Mouse (Mus musculus) MEL-GATA-1-ER (cell line): ENCODE measurements around the gene Plin5.
"Not testable (repeated sequence)": the region's sequence is repeated elsewhere in the genome, so short reads cannot be mapped to it uniquely, and the experiment has no call there.

Source experiments
- DNase-seq: peaks from one replicate; pipeline ENCODE4 v3.0.0-alpha.2; 2012; ENCODE audit warnings: low read depth; ENCODE audit errors: extremely low read depth

Gene Plin5

DNA sequence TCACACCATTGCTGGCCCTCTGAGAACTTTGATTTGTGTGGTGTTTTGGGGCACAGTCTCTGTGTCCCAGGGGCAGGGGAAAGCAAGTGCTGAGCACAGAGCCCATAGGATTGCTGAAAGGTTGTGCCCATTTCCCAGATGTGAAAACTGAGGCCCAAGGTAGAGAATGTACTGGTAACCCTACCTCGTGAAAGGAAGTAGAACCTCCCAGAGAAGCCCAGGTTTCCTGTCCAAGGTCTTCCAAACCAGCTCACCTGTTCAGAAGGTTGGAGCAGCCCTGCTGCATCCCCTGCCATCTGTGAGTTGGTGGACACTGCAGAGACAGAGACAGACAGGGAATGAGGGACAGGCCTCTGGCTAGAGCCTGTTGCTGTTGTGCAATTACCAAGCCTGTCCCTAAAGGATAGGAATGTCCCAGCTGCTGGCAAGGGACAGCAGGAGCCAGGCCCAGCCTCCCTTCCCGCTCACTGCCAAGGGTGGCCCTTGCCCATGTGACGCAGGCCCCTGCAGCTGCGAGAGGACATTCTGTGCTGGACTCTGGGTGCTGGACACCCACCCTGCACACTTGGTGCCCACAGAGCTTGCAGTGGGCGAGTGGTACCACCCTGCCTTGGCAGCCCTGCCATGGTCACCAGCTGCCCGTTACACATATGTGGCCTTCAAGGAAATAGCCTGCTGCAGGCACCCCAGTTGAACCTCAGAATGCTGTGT lies 8.9 kb downstream of the Plin5 start:
- DNase-seq, result no peak

DNA sequence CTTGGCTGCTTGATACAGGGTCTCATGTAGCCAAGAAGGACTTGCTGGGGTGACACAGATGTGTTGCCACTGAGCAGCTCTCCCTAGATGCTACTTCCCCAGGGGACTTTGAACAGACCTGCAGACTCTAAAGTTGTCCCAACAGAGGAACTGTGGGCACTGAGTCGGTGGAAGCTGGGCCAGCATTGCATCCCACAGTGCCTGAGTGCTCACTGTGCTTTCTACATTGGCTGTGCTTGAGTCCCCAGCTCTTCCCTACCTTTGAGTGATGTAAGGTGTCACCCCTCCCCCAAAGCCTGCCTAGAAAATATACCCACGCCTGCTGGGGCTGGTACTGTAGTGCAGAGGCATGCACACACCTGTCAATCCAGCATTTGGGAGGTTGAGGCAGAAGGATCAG lies 9.7 kb downstream of the Plin5 start:
- DNase-seq, result no peak

DNA sequence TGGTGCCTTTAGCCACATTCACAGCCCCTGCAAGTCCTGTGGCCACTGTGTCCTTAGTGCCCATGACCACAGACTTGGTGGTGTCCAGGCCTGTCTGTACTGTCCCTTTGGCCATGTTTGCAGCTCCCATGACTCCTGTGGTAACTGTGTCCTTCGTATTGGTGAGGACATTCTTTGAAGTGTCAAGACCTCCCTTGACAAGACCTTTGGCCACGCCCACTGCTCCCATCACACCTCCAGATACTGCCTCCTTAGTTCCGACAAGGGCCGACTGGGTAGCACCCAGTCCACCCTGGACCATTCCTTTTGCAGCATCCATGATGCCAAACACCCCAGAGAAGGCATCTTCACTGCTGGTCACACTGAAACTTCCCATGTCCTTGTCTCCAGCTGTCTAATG lies 10.4 kb downstream of the Plin5 start:
- DNase-seq, result no peak

DNA sequence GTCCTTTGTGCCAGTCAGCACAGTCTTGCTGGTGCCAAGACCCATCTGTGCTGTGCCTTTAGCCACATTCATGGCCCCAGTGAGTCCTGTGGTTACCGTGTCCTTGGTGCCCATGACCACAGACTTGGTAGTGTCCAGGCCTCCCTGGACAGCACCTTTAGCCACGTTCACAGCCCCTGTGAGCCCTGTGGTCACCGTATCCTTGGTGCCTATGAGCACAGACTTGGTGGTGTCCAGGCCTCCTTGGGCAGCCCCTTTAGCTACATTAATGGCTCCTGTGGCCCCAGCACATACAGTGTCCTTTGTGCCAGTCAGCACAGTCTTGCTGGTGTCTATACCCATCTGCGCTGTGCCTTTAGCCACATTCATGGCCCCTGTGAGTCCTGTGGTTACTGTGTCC lies 11.0 kb downstream of the Plin5 start:
- DNase-seq, result not testable (repeated sequence)

DNA sequence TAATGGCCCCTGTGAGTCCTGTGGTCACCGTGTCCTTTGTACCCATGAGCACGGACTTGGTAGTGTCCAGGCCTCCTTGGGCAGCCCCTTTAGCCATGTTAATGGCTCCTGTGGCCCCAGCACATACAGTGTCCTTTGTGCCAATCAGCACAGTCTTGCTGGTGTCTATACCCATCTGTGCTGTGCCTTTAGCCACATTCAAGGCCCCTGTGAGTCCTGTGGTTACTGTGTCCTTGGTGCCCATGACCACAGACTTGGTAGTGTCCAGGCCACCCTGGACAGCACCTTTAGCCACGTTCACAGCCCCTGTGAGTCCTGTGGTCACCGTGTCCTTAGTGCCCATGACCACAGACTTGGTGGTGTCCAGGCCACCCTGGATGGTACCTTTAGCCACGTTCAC lies 12.6 kb downstream of the Plin5 start:
- not testable (repeated sequence) for DNase-seq

DNA sequence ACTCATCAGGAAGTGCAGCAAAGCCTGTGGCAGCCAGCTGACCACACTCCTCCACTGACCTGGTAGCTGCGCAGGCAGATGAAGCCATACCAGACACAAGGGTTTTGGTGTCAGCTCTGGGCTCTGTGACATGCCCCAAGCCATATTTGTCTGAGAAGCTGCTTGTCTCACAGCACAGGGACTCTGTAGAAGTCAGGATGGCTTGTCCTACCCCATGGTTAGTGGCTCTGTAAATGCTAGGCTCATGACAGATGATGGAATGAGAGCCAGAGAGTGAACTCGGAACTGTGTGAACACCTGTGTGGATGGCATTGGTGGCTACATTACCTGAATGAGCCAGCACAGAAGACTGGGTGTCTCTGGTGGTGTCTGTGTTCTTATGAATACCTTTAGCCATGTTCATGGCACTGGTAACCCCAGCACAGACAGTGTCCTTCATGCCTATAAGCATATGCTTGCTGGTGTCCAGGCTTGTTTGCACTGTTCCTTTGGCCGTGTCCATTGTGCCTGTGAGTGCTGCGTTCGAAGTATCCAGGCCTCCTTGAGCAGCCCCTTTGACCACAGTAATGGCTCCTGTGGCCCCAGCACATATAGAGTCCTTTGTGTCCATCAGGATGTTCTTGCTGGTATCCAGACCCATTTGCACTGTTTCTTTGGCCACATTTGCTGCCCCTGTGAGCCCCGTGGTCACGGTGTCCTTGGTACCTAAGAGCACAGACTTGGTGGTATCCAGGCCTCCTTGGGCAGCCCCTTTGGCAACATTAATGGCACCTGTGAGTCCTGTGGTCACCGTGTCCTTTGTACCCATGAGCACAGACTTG lies 13.7 kb downstream of the Plin5 start:
- DNase-seq, result no peak

DNA sequence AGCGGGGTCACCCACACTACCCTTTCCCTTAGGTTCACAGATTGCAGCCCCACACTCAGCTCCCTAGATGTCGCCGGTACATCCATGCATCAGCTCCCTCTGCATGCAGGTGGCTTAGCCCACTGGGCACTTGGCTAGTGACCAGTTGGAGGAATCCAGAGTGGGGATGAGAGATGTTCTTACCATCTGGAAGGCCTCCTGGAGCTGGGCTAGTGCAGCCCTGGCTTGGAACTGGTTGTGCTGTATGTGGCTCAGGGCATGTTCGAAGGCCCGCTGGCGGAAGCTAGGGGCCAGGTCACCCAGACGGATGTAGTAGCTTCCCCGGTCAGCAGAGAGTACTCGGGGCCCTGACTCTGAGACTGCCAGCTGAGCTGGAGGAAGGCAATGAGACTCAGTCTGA lies 14.5 kb downstream of the Plin5 start:
- no peak for DNase-seq

DNA sequence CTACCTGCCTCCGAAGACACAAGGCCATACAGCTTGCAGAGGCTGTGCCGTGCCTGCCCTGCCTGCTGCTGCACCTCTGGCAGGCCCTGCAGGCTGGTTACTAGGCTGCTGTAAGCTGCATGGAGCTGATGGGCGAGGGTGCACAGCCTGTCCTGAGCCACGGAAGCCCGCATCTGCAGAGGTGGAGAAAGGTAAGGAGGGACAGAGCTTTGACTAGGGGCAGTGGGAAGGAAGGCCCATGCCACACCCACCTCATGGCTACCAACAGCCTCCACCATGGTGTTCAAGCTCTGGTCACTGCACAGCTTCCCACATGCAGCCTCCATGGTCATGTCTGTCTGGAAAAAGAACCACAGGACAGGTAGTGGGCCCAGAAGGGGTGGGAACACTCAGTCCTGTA lies 15.2 kb downstream of the Plin5 start:
- DNase-seq, result no peak

DNA sequence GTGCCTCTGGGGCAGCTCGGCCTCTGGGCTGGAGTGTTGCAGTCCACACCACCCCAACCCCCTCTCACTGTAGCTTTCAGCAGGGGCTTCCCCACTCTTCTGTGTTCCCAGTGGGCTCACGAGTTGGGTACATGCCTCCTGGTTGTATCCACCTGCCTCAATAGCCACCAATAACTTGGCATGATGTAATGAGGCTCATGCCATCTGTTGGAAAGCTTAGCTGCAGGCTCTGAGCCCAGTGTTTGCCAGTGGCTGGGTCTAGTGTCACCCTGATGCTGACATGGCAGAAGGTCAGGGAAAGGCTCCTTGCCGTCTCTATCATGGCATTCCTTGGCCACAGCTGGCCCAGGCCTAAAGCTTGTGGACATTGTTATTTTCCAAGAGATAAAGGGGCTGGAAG lies 16.6 kb downstream of the Plin5 start:
- DNase-seq, result no peak

DNA sequence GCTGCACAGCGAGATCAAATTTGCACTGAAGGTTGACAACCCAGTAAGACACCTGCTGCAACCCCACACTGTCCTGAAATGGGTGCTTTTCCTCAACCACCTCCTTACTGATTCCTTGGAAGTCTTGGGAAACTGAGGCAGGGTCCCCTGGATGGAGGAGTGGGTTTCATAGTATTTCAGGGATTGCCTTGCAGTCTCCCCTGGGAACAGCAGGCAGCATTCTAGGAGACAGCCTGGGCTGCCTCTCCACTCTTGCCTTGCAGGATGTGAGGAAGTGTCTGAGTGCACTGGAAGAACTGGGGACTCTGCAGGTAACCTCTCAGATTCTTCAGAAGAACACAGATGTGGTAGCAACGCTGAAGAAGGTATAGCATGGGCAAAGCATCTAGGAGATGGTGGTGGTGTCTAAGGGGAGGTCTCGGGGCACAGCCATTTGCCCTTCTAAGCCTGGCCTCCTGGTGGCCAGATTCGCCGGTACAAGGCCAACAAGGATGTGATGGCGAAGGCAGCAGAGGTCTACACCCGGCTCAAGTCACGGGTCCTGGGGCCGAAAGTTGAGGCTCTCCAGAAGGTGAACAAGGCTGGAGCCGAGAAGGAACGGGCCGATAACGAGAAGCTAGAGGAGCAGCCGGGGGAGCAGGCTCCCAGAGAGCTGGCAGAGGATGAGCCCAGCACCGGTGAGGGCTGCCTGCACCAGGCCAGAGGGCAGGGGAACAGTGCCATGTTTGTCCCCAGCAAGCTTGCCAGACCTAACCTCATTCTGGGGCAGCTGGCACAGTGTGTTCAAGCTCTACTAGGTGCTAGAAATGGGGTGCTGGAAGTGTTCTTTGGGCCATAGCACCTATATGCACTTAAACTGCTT lies 18.5 kb downstream of the Plin5 start:
- no peak for DNase-seq

DNA sequence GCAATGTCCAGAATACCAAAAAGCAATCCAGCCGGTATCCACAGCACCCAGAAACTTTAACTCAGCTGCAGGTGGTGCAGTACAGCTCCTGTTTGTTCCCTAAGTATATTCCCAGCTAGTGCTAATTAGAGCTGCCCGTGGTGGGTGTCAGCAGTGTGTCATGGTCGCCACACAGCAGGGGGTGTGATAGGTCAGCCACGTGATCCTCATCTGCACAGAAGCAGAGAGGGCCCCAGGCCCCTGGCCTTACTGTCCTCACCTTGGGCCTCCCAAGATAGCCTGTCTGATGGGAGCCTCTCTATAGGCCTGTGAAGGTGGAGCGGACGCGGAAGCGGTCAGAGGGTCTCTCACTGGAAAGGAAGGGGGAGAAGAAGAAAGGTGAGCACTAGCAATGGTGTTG lies 19.2 kb downstream of the Plin5 start:
- no peak for DNase-seq

DNA sequence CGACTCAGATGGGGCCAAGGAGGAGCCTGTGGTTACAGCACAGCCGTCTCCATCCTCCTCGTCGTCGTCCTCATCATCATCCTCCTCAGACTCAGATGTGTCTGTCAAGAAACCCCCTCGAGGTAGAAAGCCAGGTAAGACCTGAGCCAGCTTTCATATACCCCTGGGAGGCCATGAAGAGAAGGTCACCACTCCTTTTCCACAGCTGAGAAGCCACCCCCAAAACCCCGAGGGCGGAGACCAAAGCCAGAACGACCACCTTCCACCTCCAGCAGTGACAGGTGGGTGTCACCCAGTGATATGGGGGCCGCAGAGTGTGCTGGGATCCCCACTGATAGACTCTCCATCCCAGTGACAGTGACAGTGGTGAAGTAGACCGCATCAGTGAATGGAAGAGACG lies 20.5 kb downstream of the Plin5 start:
- DNase-seq, result no peak

DNA sequence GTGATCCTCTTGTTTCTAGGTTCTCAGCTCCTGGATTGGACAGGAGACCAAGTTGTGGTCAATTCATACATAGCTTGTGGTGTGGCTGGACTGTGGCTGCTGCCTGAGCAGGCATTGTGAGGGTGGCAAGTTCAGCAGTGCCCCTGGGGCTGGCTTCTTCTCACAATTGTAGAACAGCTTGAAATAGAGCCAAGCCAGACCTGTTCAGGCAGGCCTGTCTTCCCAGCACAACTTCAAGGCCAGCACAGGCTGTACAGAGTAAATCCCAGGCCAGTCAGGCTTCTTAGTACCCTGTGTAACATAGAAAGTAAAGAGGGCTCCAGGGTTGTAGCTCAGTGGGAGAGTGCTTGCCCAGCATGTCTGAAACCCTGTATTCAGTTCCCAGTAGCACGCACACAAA lies 24.6 kb downstream of the Plin5 start:
- no peak for DNase-seq

DNA sequence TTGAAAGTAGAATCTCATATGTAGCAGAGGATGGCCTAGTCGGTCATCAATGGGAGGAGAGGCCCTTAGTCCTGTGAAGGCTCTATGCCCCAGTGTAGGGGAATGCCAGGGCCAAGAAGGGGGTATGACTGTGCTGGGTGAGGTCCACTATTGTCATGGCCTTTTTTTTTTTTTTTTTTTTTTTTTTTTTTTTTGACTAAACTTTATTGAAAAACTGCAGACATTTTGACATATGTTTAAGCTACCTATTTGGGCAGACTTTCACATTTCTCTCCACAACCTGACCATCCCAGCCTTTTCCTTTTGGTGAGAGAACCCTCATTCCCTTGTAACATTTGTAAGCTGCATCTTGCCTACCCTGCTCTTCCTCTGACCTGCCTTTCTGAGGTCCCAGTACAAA lies 25.1 kb downstream of the Plin5 start:
- DNase-seq, result no peak

DNA sequence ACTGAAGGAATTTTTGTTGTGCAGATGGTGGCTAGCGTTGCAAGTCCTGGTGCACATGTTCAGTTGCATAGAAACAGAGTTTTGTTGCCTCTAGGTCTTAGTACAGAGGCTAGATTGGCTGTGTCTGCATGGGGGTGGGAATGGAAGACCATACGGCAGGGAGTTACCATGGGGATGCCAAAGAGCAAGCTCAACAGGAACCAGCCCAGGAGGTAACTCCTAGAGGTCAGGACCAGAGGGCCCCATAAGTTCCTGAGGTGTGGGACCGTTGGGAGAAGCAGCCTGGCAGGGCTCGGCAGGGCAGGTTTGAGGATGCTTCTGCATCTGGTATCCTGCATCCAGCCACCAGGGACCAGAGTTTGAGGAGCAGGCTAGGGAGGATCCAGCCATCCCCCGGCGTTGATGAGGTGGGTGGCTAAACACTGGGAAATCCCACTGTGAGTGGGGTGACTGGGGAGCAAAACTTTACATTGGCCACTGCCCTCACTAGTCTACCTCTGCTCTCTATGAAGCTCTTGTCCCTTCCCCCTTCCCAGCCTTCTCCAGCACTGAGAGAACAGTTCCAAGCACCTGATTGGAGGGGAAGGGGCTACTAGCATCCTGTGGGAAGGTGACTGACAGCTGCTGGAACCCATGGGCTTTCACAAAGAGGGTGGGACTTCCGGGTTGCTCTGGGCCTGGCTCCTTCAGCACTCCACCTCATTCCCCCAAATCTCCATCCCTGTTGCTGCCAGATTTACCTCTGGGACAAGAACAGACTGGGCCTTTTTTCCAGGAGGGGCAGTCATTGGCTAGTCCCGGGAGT lies 36.4 kb downstream of the Plin5 start:
- peak; percentile 43 for DNase-seq

DNA sequence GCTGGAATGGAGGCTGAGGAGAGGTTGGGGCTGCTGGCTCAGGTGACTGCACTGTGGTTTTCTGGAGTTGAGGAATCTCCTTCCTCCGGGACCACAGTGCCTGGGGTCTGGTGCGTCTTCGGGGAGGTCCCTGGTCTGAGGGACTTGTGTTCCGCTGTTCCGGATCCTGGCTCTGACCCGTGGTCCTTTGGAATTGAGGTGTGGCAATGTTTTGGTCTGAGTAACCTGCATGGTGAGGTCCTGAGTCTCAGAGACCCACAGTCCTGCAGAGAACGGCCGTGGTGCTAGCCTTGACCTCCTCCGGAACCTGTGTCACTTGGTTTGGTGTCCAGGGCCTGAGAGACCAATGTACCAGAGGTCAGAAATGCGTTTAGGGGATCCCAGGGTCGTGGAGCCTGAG lies 37.5 kb downstream of the Plin5 start:
- no peak for DNase-seq

DNA sequence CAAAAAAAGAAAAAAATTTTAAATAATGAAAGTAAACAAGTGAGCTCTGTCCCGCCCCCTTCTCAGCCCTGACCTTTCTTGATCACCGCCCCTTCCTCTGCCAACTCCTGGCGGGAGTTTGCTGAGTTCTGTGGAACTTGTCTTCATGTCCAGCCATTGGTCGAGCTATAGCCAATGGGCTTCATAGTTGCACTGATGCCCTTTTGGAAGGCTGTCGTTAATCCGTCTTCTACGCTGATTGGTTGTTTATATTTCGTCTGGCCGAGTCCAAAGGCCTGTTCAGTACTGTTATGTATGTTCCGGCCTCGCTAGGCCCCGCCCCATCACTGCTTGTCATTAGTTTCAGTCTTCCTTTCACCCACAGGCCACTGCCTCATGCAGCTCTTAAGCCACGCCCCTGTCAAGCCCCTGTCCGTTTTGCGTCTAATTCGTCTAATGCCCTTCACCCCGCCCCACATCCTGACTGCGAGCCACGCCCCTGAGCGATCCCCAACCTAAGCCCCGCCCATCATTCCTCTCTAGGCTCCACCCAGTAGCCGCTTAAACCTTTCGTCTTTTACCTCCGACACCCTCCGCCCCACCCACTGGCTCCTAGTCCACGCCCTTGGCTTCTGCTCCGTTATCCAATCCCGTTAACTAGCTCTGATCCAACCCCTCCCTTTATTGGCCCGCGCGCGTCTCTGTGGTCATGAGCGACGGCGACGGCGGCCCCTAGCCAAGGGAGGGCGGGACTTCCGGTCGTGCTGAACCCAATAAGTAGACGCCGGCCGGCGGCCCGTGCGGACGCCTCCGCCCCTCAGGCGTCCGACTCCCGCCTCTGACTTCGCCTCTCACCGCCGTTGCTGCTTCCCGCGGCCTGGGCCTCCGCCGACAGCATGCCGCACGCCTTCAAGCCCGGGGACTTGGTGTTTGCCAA lies 38.3 kb downstream of the Plin5 start, which contains the start of gene Hdgfl2:
Gene Hdgfl2 (plus strand): TSS at position 755 of the 916 bp plus-strand sequence.
- DNase-seq, result peak; percentile 100

DNA sequence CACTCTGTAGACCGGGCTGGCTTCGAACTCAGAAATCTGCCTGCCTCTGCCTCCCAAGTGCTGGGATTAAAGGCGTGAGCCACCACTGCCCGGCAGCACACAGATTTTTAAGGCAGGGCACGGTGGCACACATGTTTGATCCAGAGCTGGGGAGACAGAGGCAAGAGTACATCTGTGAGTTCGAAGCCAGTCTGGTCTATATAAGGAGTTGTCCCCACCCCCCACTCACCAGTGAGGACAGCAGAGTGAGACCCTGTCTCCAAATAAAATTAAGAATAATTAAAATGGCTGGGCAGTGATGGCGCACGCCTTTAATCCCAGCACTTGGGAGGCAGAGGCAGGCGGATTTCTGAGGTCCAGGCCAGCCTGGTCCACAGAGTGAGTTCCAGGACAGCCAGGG lies 39.0 kb downstream of the Plin5 start:
- not testable (repeated sequence) for DNase-seq

DNA sequence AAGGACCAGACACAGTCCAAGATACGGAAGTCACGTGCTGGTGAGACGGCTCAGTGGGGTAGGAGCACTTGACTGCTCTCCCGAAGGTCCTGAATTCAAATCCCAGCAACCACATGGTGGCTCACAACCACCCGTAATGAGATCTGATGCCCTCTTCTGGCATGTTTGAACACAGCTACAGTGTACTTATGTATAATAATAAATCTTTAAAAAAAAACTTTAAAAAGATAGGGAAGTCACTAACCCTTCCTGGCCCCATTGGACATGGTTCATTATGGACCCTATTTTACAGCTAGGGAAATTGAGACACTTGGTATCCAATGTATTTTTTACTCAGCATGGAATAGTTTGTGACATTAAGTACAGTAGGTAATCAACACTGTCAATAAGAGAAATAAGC lies 39.9 kb downstream of the Plin5 start:
- DNase-seq, result no peak

DNA sequence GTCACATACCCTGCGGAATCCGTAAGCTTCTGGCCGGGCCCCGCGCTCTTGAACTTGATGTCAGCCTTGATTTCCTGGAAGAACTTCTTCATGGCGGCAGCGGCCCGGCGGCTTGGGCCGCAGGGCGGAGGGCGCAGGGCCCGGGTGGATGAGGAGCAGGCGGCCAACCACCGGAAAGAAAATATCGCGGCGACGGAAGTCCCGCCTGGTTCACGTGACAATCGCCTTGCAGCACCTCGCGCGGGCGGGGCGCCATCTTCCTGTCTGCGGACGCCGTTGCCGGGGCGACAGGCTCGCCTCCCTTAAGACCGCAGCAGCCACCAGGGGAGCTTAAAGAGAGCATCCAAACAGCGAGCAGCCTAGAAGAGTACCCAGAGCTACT lies 42.6 kb downstream of the Plin5 start, which contains the start of gene Ubxn6:
Gene Ubxn6 (minus strand): TSS at position 202 of the 382 bp plus-strand sequence.
- peak; percentile 85 for DNase-seq
